Mouse (Mus musculus) megakaryocyte-erythroid progenitor cell, adult 5-6 weeks (primary cell): Measurements from ENCODE around the gene Plcl2. TPM values are rescaled to one million over a fixed set of nuclear protein-coding genes. Genes with fewer than 3 reads are reported as not detected.
A peak's percentile ranks its signal among the peaks of the same experiment; 100 is the strongest.

ENCODE experiments used
- ATAC-seq: replicated peaks from 2 replicates; pipeline ENCODE4 v1.8.0; 2016; ENCODE audit warnings: mild to moderate bottlenecking, inconsistent platforms; ENCODE audit not compliant: severe bottlenecking, poor library complexity, low FRiP score, low TSS enrichment
- total RNA-seq, 2 experiments: library from RNA; stranded (forward) in 1 of 2; stranded (reverse) in 1 of 2; fragments of 200-1000, 215-1000 nt in 1 of 2; fragments of >200 nt in 1 of 2; fragmentation: Nextera tagmentation in 1 of 2; gene quantifications; 2 replicates each; pipeline ENCODE4 v1.2.3; 2014 to 2017

Plcl2 gene
- total RNA-seq, 2 experiments from 2014 or later = 42.4 to 47.5 TPM

DNA sequence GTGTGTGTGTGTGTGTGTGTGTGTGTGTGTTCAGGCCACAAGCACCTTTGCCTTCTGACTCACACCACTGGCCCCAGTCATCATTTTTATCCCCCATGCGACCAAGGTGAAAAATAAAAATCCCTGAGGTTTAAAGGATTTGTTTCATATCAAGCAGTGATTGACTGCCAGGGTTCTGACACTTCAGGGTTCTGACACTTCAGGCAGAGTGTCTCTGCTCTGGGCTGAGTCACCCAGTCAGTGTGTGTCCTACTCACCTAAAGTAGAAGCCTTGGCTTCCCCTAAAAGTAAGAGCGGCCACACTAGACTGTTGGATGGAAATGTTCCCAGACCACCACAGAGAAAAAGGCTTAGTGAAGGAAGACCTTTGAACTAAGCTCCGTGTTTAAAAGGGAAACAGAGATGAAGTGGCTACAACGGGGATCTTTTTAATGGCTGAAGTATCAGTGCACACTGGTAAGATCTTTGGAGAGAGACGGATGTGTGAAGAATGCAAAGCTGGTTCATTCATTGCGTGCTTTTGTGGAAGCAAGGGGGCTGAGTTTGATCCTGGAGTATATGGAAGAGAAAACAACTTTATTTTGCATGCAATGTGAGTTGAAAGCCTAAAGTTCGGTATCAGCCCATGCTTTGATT is 11.0 kb upstream of the Plcl2 start:
- ATAC-seq = no peak

GRCm38 (mm10) chr17:50499091-50499790 is 10.0 kb upstream of the Plcl2 start:
- no peak for ATAC-seq

DNA sequence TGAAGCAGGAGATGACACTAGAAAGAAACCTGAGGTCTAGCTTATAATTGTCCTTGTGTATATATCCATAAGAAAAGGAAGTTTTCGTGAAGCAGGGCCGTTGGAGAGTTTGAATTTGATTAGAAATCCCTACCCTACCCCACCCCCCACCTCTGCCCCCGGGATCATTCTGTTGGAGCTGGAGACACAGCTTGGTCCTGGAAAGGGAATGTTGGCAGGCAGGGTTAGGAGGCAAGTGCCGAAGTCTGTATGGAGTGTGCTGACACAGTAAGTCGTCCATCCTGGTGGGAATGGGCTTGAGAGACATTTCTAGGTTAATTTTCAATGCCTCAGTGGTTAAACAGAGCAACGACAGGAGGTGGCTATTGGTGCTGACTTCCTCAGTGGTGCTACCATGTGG is 8.4 kb upstream of the Plcl2 start:
- no peak for ATAC-seq

DNA sequence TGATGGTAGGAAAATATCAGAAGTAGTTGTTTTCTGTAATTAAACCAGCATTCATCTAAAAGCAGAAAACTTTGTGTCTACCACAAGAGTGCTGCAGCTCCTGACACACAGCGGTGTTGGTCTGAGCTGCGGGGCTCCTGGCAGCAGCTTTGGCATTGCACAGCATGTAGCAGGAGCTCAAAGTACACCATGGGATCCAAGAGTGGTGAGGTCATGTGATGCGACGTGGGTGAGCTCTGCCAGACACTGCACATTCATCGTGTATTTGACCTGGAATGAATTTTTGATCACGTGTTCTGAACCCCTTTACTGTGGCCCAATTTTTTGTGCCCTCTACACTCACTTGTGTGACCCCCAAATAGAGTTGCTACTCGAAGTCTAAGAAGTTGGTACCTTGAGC is 6.1 kb upstream of the Plcl2 start:
- no peak for ATAC-seq

DNA sequence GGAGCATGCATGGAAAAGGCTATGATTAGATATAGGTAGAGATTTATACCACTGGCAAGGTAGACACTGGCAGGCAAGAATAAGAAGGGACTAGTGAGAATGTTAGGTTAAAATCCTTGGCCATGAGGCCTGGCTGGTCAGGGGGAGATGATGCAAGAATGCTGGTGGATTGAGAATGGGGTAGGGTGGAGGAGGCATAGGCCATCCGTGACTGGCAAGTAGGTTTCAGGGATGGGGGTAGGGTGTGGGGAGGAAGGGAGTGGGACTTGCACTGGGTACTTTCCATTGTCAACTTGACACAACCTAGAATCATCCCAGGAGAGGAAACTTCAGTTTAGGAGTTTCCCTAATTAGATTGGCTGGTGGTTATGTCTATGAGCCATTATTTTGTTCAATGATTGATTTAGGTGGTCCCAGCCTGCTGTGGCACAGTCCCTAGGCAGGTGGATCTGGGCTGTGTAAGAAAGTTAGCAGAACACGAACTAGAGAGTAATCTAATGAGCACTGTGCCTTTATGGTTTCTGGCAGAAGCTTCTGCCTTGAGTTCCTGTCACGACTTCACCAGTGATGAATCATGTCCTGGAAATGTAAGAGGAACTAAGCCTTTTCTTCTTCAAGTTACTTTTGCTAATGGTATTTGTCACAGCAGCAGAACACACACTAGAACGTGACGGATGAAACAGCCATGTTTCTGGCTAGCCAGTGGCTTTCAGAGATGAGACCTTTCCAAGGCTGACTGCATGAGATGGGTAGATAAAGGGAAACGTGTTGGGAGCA is 4.9 kb upstream of the Plcl2 start:
- ATAC-seq = no peak; the same call in 1 of the 2 replicates

GRCm38 (mm10) chr17:50505910-50506634 is 3.1 kb upstream of the Plcl2 start:
- ATAC-seq = no peak

- peak; percentile 69 for ATAC-seq
These were observed 2.3 kb upstream of the Plcl2 start for GRCm38 (mm10) chr17:50506861-50507321.

DNA sequence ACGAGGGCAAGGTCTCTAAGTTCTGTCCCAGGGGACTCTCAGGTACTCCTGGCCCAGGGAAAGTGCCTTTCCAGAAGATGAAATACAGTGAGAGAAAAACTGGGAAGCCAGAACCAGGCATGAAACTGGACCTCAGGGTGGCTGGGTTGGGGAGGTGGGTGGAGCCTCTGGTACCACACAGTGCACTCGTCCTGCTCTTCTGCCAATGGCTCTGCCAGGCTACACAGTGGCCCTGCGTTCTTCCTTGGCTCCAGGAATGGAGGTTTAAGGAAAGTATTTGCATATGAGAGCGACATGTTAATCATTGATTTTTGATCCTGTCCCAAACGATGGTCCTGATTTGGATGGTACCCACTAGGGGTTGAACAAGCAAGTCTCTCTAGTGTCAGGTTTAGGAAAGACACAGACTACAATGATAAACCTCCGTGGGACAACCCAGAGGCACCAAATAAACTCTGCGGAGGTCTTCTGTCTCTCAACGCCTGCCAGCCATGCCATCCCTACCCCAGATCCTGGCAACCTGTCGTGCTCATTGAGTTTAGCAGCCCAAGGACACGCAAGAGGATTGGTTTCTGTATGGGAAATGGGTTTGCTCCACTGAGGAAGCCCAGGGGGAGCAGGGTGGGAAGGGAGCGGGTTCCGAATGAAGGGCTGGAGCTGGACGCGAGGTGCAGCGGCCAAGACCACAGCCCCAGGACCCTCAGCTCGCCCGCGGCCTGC is 988 bp upstream of the Plcl2 start:
- peak; percentile 8; the same call in 1 of the 2 replicates for ATAC-seq

DNA sequence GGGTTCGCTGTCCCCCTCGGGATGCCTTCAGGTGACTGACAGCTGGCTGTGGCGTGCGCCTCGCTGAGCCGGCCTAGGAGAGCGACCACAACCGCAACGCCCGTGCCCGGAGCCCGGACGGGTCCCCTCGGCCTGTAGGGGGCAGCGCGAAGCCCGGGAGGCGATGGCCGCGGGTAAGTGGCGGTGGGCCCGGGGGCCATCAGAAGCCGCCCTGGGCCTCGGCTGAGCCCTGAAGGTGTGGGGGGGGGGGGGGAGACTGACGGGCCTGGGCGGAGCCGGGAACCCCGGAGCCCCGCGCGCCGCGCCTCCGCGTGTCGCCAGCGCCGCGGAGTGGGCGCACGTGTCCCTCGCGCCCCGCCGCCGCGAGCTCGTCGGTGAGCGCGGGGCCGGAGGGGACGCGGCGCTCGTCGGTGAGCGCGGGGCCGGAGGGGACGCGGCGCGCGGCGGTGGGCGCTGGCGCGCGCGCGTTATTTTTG is 390 bp upstream of the Plcl2 start:
- ATAC-seq = peak; percentile 42

DNA sequence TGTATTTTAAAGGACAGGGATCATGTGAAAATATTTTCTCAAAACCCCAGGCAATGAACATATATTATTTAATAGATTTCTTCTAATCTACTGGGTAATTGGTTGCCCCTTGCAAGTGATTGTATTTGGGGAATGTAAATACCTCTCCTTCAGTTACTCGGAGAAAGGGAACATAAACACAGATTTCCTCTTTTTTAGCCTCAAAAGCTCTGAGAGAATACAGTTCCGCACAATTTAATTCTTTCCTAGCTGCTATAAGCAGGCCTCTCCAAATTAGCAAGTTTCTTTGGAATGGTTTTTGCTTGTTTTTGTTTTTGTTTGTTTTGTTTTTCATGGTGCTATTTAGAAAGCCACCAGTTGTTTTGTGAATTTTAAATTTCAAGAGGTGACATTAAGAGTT is 1.1 kb downstream of the Plcl2 start:
- no peak for ATAC-seq

GRCm38 (mm10) chr17:50510741-50511140 is 1.5 kb downstream of the Plcl2 start:
- peak; percentile 62 for ATAC-seq

GRCm38 (mm10) chr17:50512222-50512621 is 3.0 kb downstream of the Plcl2 start:
- ATAC-seq = no peak

GRCm38 (mm10) chr17:50512841-50513240 is 3.6 kb downstream of the Plcl2 start:
- no peak for ATAC-seq

DNA sequence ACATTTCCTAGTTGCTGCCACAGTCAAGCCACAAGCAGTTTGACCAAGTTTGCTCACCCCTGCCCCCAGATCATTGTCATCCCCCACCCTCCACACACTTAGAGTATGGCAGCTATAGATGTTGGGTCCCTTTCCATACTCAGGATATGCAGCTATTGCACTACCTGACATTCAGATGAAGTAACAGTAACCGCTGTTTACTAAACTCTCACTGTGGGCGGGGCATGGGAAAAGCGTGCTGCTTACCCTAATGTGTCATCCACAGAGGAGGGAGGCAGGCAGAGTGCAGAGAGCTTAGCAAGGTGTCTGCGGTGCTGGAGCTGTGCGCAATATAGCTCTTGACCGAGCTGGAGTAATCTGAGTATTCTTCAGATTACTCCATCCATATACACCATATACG is 4.2 kb downstream of the Plcl2 start:
- no peak for ATAC-seq

DNA sequence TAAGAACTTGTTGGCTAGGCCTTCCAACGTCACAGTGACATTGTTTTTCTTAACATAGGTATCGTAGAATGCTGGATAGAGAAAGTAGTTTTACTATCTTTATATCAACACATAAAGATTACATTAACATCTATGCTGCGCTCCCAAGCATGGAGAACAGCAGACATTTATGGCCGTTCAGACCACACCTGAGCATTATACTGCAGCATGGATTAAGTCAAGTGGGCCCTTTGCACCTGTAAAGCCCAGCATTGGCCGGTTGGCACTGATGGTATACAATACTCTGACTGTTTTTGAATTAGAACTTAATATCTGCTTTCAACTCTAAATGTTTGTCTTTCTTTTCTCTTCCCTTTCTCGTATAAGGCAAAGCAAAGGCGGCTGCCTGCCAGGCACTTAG is 4.8 kb downstream of the Plcl2 start:
- ATAC-seq = no peak

- ATAC-seq = no peak
These were observed 6.7 kb downstream of the Plcl2 start for GRCm38 (mm10) chr17:50515926-50516325.

DNA sequence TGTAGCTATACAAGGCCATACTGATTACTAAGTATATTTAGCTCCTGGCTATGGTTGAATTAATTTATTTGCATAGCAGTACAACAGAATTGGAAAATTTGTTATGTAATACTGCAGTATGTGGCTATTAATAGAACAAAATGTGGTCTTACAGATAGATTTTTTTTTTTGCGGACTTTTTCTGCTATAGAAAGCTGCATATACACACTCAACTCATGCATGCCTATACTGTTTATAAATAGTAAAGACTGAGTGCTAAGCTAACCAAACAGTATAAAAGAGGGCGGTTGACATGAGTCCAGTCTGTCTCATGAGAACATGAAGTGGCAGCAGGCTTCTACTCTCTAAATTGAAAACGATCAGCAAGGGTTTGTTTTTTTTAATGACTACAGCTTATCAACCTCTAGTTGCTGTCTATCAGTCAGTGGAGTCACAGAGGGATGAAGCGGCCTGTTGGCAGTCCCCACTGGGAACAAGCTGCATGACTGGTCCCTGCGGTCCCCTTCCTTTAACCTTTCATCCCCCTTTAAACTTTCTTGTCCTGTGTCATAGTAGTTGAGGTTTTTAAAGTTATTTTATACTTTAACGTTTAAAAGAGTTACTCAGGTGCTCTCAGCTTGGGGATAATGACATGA is 8.7 kb downstream of the Plcl2 start:
- peak; percentile 65 for ATAC-seq

- ATAC-seq = no peak
These were observed 10.4 kb downstream of the Plcl2 start for GRCm38 (mm10) chr17:50519588-50519987.
